Mouse (Mus musculus): Measurements from ENCODE around the gene Gm10228. TPM values are rescaled to one million over a fixed set of nuclear protein-coding genes. Genes with fewer than 3 reads are reported as not detected.
"Not testable (repeated sequence)": the region's sequence is repeated elsewhere in the genome, so short reads cannot be mapped to it uniquely, and the experiment has no call there.

The Gm10228 gene
- not detected for polyA plus RNA-seq (2021)

DNA sequence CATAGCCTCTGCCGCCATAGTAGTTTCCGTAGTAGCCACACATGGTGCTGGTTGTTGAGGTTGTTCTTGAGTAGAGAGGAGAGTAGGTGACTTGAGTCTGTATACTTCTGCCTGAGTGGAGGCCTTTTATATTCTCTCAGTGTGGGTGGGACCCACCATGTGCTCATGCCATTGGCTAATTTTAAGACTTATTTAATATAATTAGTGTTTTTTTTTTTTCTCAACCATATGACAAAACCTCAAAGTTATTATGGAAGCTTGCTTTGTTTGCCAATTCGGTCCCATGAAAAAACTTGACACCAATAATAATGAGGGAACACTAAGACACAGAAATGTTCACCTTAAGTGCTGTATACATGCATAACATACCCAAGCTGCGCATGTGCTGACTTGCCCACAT is at the start of gene Gm10228:
TSS of gene Gm10228 (minus strand) at position 101 of the 400 bp plus-strand sequence.
- ATAC-seq; in situ Hi-C loops (cut with MboI; ENCODE audit: low pct_unique_long_range_greater_than_20kb); DNase-seq (ENCODE audit: low read depth, low spot score); H3K27me3 ChIP-seq; CTCF ChIA-PET; POLR2A ChIA-PET: not testable (repeated sequence)

DNA sequence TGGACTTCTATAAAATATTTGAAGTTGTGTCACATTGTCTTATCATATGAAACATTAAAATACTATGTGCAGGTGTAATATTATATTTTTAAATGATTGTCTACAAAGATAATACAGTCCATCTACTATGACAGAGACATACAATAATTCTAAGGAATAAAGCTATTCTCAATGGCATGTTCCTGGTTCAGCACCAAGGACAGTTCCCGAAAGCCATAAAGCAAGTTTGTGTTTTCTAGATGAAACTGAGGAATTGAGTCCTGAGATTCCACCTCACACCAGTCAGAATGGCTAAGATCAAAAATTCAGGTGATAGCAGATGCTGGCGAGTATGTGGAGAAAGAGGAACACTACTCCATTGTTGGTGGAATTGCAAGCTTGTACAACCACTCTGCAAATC is 29.8 kb upstream of the Gm10228 start:
- CTCF ChIA-PET; DNase-seq (ENCODE audit: low read depth, low spot score); in situ Hi-C loops (cut with MboI; ENCODE audit: low pct_unique_long_range_greater_than_20kb); POLR2A ChIA-PET; H3K27me3 ChIP-seq; ATAC-seq: not testable (repeated sequence)

DNA sequence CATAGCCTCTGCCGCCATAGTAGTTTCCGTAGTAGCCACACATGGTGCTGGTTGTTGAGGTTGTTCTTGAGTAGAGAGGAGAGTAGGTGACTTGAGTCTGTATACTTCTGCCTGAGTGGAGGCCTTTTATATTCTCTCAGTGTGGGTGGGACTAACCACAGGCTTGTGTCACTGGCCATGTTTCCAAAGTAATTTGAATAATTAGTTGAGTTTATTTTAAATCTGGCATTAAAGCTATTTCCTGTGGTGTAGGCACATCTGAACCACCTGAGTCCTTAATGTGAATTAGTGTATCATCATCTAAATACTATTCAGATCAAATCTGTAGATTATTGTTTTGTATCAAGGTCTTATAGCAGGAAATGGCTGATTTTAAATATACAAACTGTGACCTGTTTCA is 22.6 kb upstream of the Gm10228 start, which contains the start of gene 1110025L11Rik:
TSS of gene 1110025L11Rik (minus strand) at position 101 of the 400 bp plus-strand sequence.
- H3K27me3 ChIP-seq; POLR2A ChIA-PET; in situ Hi-C loops (cut with MboI; ENCODE audit: low pct_unique_long_range_greater_than_20kb); CTCF ChIA-PET; DNase-seq (ENCODE audit: low read depth, low spot score); ATAC-seq: not testable (repeated sequence)

DNA sequence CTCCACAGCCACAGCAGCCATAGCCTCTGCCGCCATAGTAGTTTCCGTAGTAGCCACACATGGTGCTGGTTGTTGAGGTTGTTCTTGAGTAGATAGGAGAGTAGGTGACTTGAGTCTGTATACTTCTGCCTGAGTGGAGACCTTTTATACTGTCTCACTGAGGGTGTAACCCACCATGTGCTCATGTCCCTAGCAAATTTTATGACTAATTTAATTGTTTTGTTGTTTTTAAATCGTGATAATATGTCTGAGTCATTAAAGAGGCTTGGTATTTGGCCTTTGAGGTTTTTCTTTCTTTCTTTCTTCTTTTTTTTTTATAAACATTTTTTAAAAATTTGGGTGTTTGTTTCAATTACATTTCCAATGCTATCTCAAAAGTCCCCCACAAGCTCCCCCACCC is 6.5 kb upstream of the Gm10228 start, which contains the start of gene Krtap6-5:
TSS of gene Krtap6-5 (minus strand) at position 101 of the 400 bp plus-strand sequence.
- CTCF ChIA-PET: no interaction called here
- ATAC-seq: no peak
- no peaks in the 10 kb centered on the region for H3K27me3 ChIP-seq
- POLR2A ChIA-PET: no interaction called here
- TF ChIP-seq CTCF (IDR thresholded peaks at IDR 0.05): no peak
- in situ Hi-C loops (cut with MboI; ENCODE audit: low pct_unique_long_range_greater_than_20kb): no loop called here
- DNase-seq (ENCODE audit: low read depth, low spot score): no peak

DNA sequence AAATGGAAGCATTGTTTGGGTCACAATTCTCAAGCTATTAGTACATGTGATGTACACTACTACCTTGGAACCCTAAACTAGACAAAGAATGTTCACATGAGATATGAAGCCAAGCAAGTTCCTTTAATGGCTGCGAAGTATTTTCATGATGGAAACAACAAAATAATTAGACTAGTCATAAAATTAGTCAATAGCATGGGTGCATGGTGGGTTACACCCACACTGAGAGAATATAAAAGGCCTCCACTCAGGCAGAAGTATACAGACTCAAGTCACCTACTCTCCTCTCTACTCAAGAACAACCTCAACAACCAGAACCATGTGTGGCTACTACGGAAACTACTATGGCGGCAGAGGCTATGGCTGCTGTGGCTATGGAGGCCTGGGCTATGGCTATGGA is 9.9 kb downstream of the Gm10228 start, which contains the start of gene Krtap6-1:
TSS of gene Krtap6-1 (plus strand) at position 301 of the 400 bp plus-strand sequence.
- ATAC-seq; H3K27me3 ChIP-seq; DNase-seq (ENCODE audit: low read depth, low spot score); POLR2A ChIA-PET; in situ Hi-C loops (cut with MboI; ENCODE audit: low pct_unique_long_range_greater_than_20kb): not testable (repeated sequence)
- CTCF ChIA-PET: interaction anchor here (1.1 kb wide), 1 partner anchor 26 kb away, joined by 3 read pairs; no protein-coding TSS in a partner anchor

DNA sequence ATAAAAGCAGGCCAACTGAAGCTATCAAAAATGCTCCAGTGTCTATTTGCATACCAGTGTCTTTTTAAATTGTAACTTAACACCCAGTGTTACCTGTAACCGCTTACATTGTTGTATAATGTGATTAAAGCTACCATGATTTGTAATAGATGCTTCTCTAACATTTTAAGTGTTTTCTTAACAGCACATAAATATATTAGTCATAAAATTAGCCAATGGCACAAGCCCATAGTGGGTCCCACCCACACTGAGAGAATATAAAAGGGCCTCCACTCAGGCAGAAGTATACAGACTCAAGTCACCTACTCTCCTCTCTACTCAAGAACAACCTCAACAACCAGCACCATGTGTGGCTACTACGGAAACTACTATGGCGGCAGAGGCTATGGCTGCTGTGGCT is 26.3 kb downstream of the Gm10228 start, which contains the start of gene Gm10229:
TSS of gene Gm10229 (plus strand) at position 301 of the 400 bp plus-strand sequence.
- POLR2A ChIA-PET; CTCF ChIA-PET; in situ Hi-C loops (cut with MboI; ENCODE audit: low pct_unique_long_range_greater_than_20kb); DNase-seq (ENCODE audit: low read depth, low spot score); ATAC-seq; H3K27me3 ChIP-seq: not testable (repeated sequence)

DNA sequence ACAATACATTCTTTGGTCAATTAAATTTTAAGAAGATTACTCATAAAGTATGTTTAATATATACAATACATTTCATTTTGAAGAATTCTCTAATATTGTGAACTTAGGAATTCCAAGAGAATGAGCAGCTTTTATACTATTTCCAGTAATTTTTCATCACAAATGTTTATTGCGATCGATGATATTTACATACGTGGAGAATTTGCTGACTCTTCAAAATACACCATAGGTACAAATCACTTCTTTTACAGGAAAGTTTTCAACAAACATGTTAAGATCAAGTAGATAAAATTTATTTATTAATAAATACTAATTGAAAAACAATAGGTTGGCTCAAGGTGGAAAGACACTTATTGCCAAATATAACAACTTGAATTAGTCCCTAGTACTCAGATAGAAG is 27.3 kb downstream of the Gm10228 start:
- CTCF ChIA-PET: no interaction called here
- in situ Hi-C loops (cut with MboI; ENCODE audit: low pct_unique_long_range_greater_than_20kb): no loop called here
- POLR2A ChIA-PET: no interaction called here
- H3K27me3 ChIP-seq: no peaks in the 10 kb centered on the region
- no peak for TF ChIP-seq CTCF (IDR thresholded peaks at IDR 0.05)
- no peak for DNase-seq (ENCODE audit: low read depth, low spot score)
- no peak for ATAC-seq

DNA sequence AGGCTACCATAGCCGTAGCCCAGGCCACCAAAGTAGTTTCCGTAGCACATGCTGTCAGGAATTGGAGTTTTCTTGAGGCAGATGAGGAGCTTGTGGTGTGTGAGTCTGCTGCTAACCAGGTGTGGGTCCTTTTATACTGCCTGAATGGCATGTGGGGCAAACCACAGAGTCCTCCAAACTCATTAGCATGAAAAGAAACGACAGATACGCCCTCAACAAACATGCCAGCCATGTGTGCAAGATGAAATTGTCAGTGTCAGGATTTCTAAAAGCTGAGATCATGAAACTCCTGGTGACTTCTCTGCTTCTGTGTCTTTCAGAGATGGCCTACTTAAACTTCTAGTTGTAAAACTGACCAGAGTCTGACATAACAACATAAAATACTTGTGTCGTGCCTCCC is 30.6 kb downstream of the Gm10228 start, which contains the start of gene Krtap22-2:
TSS of gene Krtap22-2 (minus strand) at position 101 of the 400 bp plus-strand sequence.
- POLR2A ChIA-PET: no interaction called here
- CTCF ChIA-PET: no interaction called here

More for the DNA sequence above, 30.6 kb downstream of the Gm10228 start, which contains the start of gene Krtap22-2:
- DNase-seq (ENCODE audit: low read depth, low spot score) (no peak), ATAC-seq (no peak)
- in situ Hi-C loops (cut with MboI; ENCODE audit: low pct_unique_long_range_greater_than_20kb): no loop called here
- no peak for TF ChIP-seq CTCF (IDR thresholded peaks at IDR 0.05)
- H3K27me3 ChIP-seq: no peaks in the 10 kb centered on the region

Other genes starting within 250 kb of the Gm10228 start
- gene Gm20741, start 229.3 kb downstream of the Gm10228 start, polyA plus RNA-seq (2021): not detected
- not detected for gene Krtap15, start 221.3 kb downstream of the Gm10228 start, polyA plus RNA-seq (2021)
- not detected for gene Krtap14, start 215.3 kb downstream of the Gm10228 start, polyA plus RNA-seq (2021)
- gene Krtap19-1, start 172.1 kb downstream of the Gm10228 start, polyA plus RNA-seq (2021): not detected
- not detected for gene Krtap19-2, start 167.2 kb downstream of the Gm10228 start, polyA plus RNA-seq (2021)
- gene Krtap19-3, start 163.4 kb downstream of the Gm10228 start, polyA plus RNA-seq (2021): not detected
- not detected for gene Krtap19-4, start 156.4 kb downstream of the Gm10228 start, polyA plus RNA-seq (2021)
- gene Krtap19-5, start 145.0 kb downstream of the Gm10228 start, polyA plus RNA-seq (2021): not detected
- gene Krtap19-9b, start 109.2 kb downstream of the Gm10228 start, polyA plus RNA-seq (2021): not detected
- not detected for gene Krtap16-3, start 78.6 kb downstream of the Gm10228 start, polyA plus RNA-seq (2021)
- gene Krtap22-2, start 30.7 kb downstream of the Gm10228 start, polyA plus RNA-seq (2021): not detected
- not detected for gene Gm10229, start 26.2 kb downstream of the Gm10228 start, polyA plus RNA-seq (2021)
- not detected for gene Krtap6-1, start 9.8 kb downstream of the Gm10228 start, polyA plus RNA-seq (2021)
- not detected for gene Krtap6-5, start 6.4 kb upstream of the Gm10228 start, polyA plus RNA-seq (2021)
- not detected for gene 1110025L11Rik, start 22.5 kb upstream of the Gm10228 start, polyA plus RNA-seq (2021)
- gene Krtap6-3, start 42.5 kb upstream of the Gm10228 start, polyA plus RNA-seq (2021): not detected
- gene Gm6358, start 99.4 kb upstream of the Gm10228 start, polyA plus RNA-seq (2021): not detected
- gene Gm10061, start 109.6 kb upstream of the Gm10228 start, polyA plus RNA-seq (2021): not detected
- gene Gm9789, start 116.5 kb upstream of the Gm10228 start, polyA plus RNA-seq (2021): not detected
- not detected for gene Gm7735, start 128.0 kb upstream of the Gm10228 start, polyA plus RNA-seq (2021)
- gene 1110057P08Rik, start 133.3 kb upstream of the Gm10228 start, polyA plus RNA-seq (2021): not detected
- gene Krtap20-2, start 164.4 kb upstream of the Gm10228 start, polyA plus RNA-seq (2021): not detected

All from Patski (cell line).